Mouse (Mus musculus) hindbrain, embryonic 12.5 days (tissue): ENCODE data around the gene Pcgf1. TPM values are rescaled to one million over a fixed set of nuclear protein-coding genes. Genes with fewer than 3 reads are reported as not detected.

ENCODE experiments used
- ATAC-seq: fragments of 200-750 bp; cut with Nextera tagmentation; 2 replicates; pipeline ENCODE4 v1.8.0; 2017; ENCODE audit warnings: moderate TSS enrichment; ENCODE audit not compliant: low FRiP score
- H3K27ac ChIP-seq: fragments of 300-500 bp; sonication (generic); 2 replicates; pipeline ENCODE4 v1.5.1; 2016; ENCODE audit warnings: mild to moderate bottlenecking
- H3K27me3 ChIP-seq: fragments of 300-500 bp; sonication (generic); 2 replicates; pipeline ENCODE4 v1.6.1; 2016; ENCODE audit warnings: mild to moderate bottlenecking
- H3K36me3 ChIP-seq: fragments of 300-500 bp; sonication (generic); 2 replicates; pipeline ENCODE4 v1.6.1; 2016; ENCODE audit warnings: mild to moderate bottlenecking
- H3K4me1 ChIP-seq: fragments of 300-500 bp; sonication (generic); 2 replicates; pipeline ENCODE4 v1.6.1; 2016
- H3K4me2 ChIP-seq: fragments of 300-500 bp; sonication (generic); replicated peaks from 2 replicates; pipeline ENCODE4 v1.6.1; 2016; ENCODE audit warnings: mild to moderate bottlenecking
- H3K4me3 ChIP-seq: fragments of 300-500 bp; sonication (generic); 2 replicates; pipeline ENCODE4 v1.5.1; 2016; ENCODE audit warnings: mild to moderate bottlenecking
- H3K9ac ChIP-seq: fragments of 300-500 bp; sonication (generic); 2 replicates; pipeline ENCODE4 v1.6.1; 2016; ENCODE audit warnings: mild to moderate bottlenecking, moderate library complexity
- H3K9me3 ChIP-seq: fragments of 300-500 bp; sonication (generic); replicated peaks from 2 replicates; pipeline ENCODE4 v1.6.1; 2016; ENCODE audit warnings: mild to moderate bottlenecking
- WGBS: fragments of 180-500 bp; shearing (Covaris S2); methylation state at CpG from one replicate; pipeline ENCODE4 v1.1.7; 2016; 5-methylcytosine and 5-hydroxymethylcytosine counted together
- polyA plus RNA-seq: library from polyadenylated mRNA; unstranded; fragments of >200 nt; fragmentation: Nextera tagmentation; extraction: Ambion mirVana; gene quantifications from 2 replicates; pipeline ENCODE4 v1.2.1, GENCODE M21; 2016

Gene Pcgf1
- 39.1 and 39.5 TPM in 2 replicates for polyA plus RNA-seq

GRCm38 (mm10) chr6:83077630-83078323 lies at the start of gene Pcgf1:
TSS of gene Pcgf1 (plus strand) at chr6:83077869.
- peaks cover 22% of the 10 kb centered on the region for H3K36me3 ChIP-seq
- H3K9me3 ChIP-seq: no peaks in the 10 kb centered on the region
- peak; percentile 88 for ATAC-seq
- WGBS: under 1% methylated on average over 54 of the region's 54 CpGs
- H3K4me2 ChIP-seq: peak within 1 kb of the TSS; percentile 97
- H3K4me3 ChIP-seq: peak within 1 kb of the TSS; percentile 69
- peak within 1 kb of the TSS; percentile 84 for H3K9ac ChIP-seq
- peak within 1 kb of the TSS; percentile 84 for H3K27ac ChIP-seq
- H3K27me3 ChIP-seq: peaks cover 56% of the 10 kb centered on the region
- H3K4me1 ChIP-seq: peaks cover 21% of the 10 kb centered on the region

GRCm38 (mm10) chr6:83029777-83030176 lies 47.9 kb upstream of the Pcgf1 start:
- WGBS: 15% methylated on average over 10 of the region's 10 CpGs
- H3K27me3 ChIP-seq: peaks cover 66% of the 10 kb centered on the region
- H3K4me3 ChIP-seq: no peak overlapping the region
- ATAC-seq: no peak
- H3K4me2 ChIP-seq: no peak overlapping the region
- H3K9me3 ChIP-seq: no peaks in the 10 kb centered on the region
- peaks cover 23% of the 10 kb centered on the region for H3K4me1 ChIP-seq
- no peaks in the 10 kb centered on the region for H3K36me3 ChIP-seq
- H3K27ac ChIP-seq: no peak overlapping the region
- no peak overlapping the region for H3K9ac ChIP-seq

- Histone ChIP-seq H3K36me3 (no peaks in the 10 kb centered on the region), H3K4me3 (no peak overlapping the region), H3K27ac (no peak overlapping the region), H3K9ac (no peak overlapping the region), H3K4me2 (no peak overlapping the region), H3K27me3 (peaks cover 76% of the 10 kb centered on the region), H3K4me1 (peaks cover 27% of the 10 kb centered on the region), H3K9me3 (no peaks in the 10 kb centered on the region)
- no peak for ATAC-seq
- 54% methylated on average over 7 of the region's 7 CpGs for WGBS
Observed at GRCm38 (mm10) chr6:83031111-83031510, 46.6 kb upstream of the Pcgf1 start.

- peaks cover 77% of the 10 kb centered on the region for H3K27me3 ChIP-seq
- peaks cover 27% of the 10 kb centered on the region for H3K4me1 ChIP-seq
- no peaks in the 10 kb centered on the region for H3K36me3 ChIP-seq
- no peak overlapping the region for H3K9ac ChIP-seq
- H3K4me3 ChIP-seq: peak overlapping the region; percentile 49
- WGBS: 17% methylated on average over 18 of the region's 18 CpGs
- ATAC-seq: no peak
- no peaks in the 10 kb centered on the region for H3K9me3 ChIP-seq
- H3K4me2 ChIP-seq: peak overlapping the region; percentile 78
- H3K27ac ChIP-seq: no peak overlapping the region
Observed at GRCm38 (mm10) chr6:83031921-83032590, 45.6 kb upstream of the Pcgf1 start.

GRCm38 (mm10) chr6:83032769-83033191 lies 44.9 kb upstream of the Pcgf1 start:
- H3K27me3 ChIP-seq: peaks cover 74% of the 10 kb centered on the region

GRCm38 (mm10) chr6:83033249-83034185 lies 44.2 kb upstream of the Pcgf1 start, which contains the start of the genes Dok1 and Loxl3:
TSS of gene Dok1 (minus strand) at chr6:83033471.
TSS of gene Loxl3 (plus strand) at chr6:83034173.
- Histone ChIP-seq H3K27me3 (peaks cover 66% of the 10 kb centered on the region), H3K4me1 (peaks cover 31% of the 10 kb centered on the region), H3K4me3 (peak within 1 kb of the TSS; percentile 49), H3K9ac (peak within 1 kb of the TSS; percentile 58), H3K36me3 (no peaks in the 10 kb centered on the region), H3K27ac (peak within 1 kb of the TSS; percentile 72), H3K4me2 (peak within 1 kb of the TSS; percentile 78), H3K9me3 (no peaks in the 10 kb centered on the region)
- under 1% methylated on average over 51 of the region's 51 CpGs for WGBS
- ATAC-seq: peak; percentile 74

More at GRCm38 (mm10) chr6:83032769-83033191, 44.9 kb upstream of the Pcgf1 start:
- Histone ChIP-seq H3K36me3 (no peaks in the 10 kb centered on the region), H3K4me1 (peaks cover 27% of the 10 kb centered on the region), H3K9me3 (no peaks in the 10 kb centered on the region), H3K27ac (no peak overlapping the region), H3K4me3 (peak overlapping the region; percentile 49), H3K9ac (peak overlapping the region; percentile 58), H3K4me2 (peak overlapping the region; percentile 78)
- peak; percentile 45 for ATAC-seq
- under 1% methylated on average over 31 of the region's 31 CpGs for WGBS

- Histone ChIP-seq H3K36me3 (no peaks in the 10 kb centered on the region), H3K4me1 (peaks cover 34% of the 10 kb centered on the region), H3K9ac (peak overlapping the region; percentile 58; the same call in 1 of the 2 replicates), H3K27ac (peak overlapping the region; percentile 72), H3K9me3 (no peaks in the 10 kb centered on the region), H3K27me3 (peaks cover 59% of the 10 kb centered on the region), H3K4me3 (peak overlapping the region; percentile 49), H3K4me2 (peak overlapping the region; percentile 78)
- WGBS: 13% methylated on average over 5 of the region's 5 CpGs
- ATAC-seq: no peak
Observed at GRCm38 (mm10) chr6:83034463-83035055, 43.1 kb upstream of the Pcgf1 start.

GRCm38 (mm10) chr6:83037188-83037587 lies 40.5 kb upstream of the Pcgf1 start:
- no peaks in the 10 kb centered on the region for H3K9me3 ChIP-seq
- H3K4me1 ChIP-seq: peaks cover 28% of the 10 kb centered on the region
- H3K27me3 ChIP-seq: peaks cover 33% of the 10 kb centered on the region
- H3K27ac ChIP-seq: no peak overlapping the region
- H3K9ac ChIP-seq: no peak overlapping the region
- H3K36me3 ChIP-seq: no peaks in the 10 kb centered on the region
- WGBS: 77% methylated on average over 8 of the region's 8 CpGs
- H3K4me2 ChIP-seq: no peak overlapping the region
- ATAC-seq: no peak
- H3K4me3 ChIP-seq: no peak overlapping the region

GRCm38 (mm10) chr6:83038496-83039012 lies 39.1 kb upstream of the Pcgf1 start:
- H3K4me1 ChIP-seq: peaks cover 15% of the 10 kb centered on the region
- H3K9ac ChIP-seq: peak overlapping the region; percentile 23; the same call in 1 of the 2 replicates
- peak; percentile 55 for ATAC-seq
- peaks cover 21% of the 10 kb centered on the region for H3K27me3 ChIP-seq
- peak overlapping the region; percentile 58 for H3K4me2 ChIP-seq
- no peaks in the 10 kb centered on the region for H3K9me3 ChIP-seq
- H3K27ac ChIP-seq: no peak overlapping the region
- H3K36me3 ChIP-seq: no peaks in the 10 kb centered on the region
- WGBS: 10% methylated on average over 24 of the region's 24 CpGs
- peak overlapping the region; percentile 31 for H3K4me3 ChIP-seq

- no peaks in the 10 kb centered on the region for H3K9me3 ChIP-seq
- no peak overlapping the region for H3K4me3 ChIP-seq
- no peak overlapping the region for H3K9ac ChIP-seq
- H3K27ac ChIP-seq: no peak overlapping the region
- H3K27me3 ChIP-seq: peaks cover 5% of the 10 kb centered on the region; the same call in 1 of the 2 replicates
- 79% methylated on average over 5 of the region's 5 CpGs for WGBS
- peaks cover 7% of the 10 kb centered on the region; the same call in 1 of the 2 replicates for H3K4me1 ChIP-seq
- H3K36me3 ChIP-seq: no peaks in the 10 kb centered on the region
- no peak for ATAC-seq
- H3K4me2 ChIP-seq: no peak overlapping the region
Observed at GRCm38 (mm10) chr6:83040601-83041000, 37.1 kb upstream of the Pcgf1 start.

GRCm38 (mm10) chr6:83043561-83043960 lies 34.1 kb upstream of the Pcgf1 start:
- H3K4me3 ChIP-seq: no peak overlapping the region
- peaks cover 3% of the 10 kb centered on the region; the same call in 1 of the 2 replicates for H3K4me1 ChIP-seq
- ATAC-seq: no peak
- no peak overlapping the region for H3K4me2 ChIP-seq
- no peak overlapping the region for H3K9ac ChIP-seq
- WGBS: 65% methylated on average over 6 of the region's 6 CpGs
- H3K9me3 ChIP-seq: no peaks in the 10 kb centered on the region
- H3K36me3 ChIP-seq: no peaks in the 10 kb centered on the region
- H3K27ac ChIP-seq: no peak overlapping the region
- H3K27me3 ChIP-seq: no peaks in the 10 kb centered on the region
